Mouse (Mus musculus) midbrain, embryonic 12.5 days (tissue): ENCODE data around the gene Ptpn11. TPM values are rescaled to one million over a fixed set of nuclear protein-coding genes. Genes with fewer than 3 reads are reported as not detected.

Experiments used
- ATAC-seq: fragments of 200-750 bp; cut with Nextera tagmentation; 2 replicates; pipeline ENCODE4 v1.8.0; 2017; ENCODE audit warnings: low read depth, moderate TSS enrichment, moderate library complexity; ENCODE audit not compliant: low FRiP score
- H3K27ac ChIP-seq: fragments of 300-500 bp; sonication (generic); replicated peaks from 2 replicates; pipeline ENCODE4 v1.5.1; 2016; ENCODE audit warnings: mild to moderate bottlenecking
- H3K27me3 ChIP-seq: fragments of 300-500 bp; sonication (generic); 2 replicates; pipeline ENCODE4 v1.6.1; 2016; ENCODE audit warnings: mild to moderate bottlenecking
- H3K36me3 ChIP-seq: fragments of 300-500 bp; sonication (generic); 2 replicates; pipeline ENCODE4 v1.6.1; 2016
- H3K4me1 ChIP-seq: fragments of 300-500 bp; sonication (generic); 2 replicates; pipeline ENCODE4 v1.6.1; 2016
- H3K4me2 ChIP-seq: fragments of 300-500 bp; sonication (generic); replicated peaks from 2 replicates; pipeline ENCODE4 v1.6.1; 2016; ENCODE audit warnings: mild to moderate bottlenecking, moderate library complexity
- H3K4me3 ChIP-seq: fragments of 300-500 bp; sonication (generic); 2 replicates; pipeline ENCODE4 v1.5.1; 2016; ENCODE audit warnings: mild to moderate bottlenecking
- H3K9ac ChIP-seq: fragments of 300-500 bp; sonication (generic); replicated peaks from 2 replicates; pipeline ENCODE4 v1.6.1; 2016; ENCODE audit warnings: mild to moderate bottlenecking, moderate library complexity
- H3K9me3 ChIP-seq: fragments of 300-500 bp; sonication (generic); 2 replicates; pipeline ENCODE4 v1.6.1; 2016; ENCODE audit warnings: mild to moderate bottlenecking
- WGBS: fragments of 180-500 bp; shearing (Covaris S2); methylation state at CpG from one replicate; pipeline ENCODE4 v1.1.7; 2016; 5-methylcytosine and 5-hydroxymethylcytosine counted together
- polyA plus RNA-seq: library from polyadenylated mRNA; unstranded; fragments of >200 nt; fragmentation: Nextera tagmentation; extraction: Ambion mirVana; gene quantifications from 2 replicates; pipeline ENCODE4 v1.2.1, GENCODE M21; 2016

Ptpn11 gene
- polyA plus RNA-seq, 1 experiment from 2014 or later, result 24.1 TPM

- Histone ChIP-seq H3K9me3 (no peaks in the 10 kb centered on the region), H3K4me1 (no peaks in the 10 kb centered on the region), H3K27ac (no peak overlapping the region), H3K9ac (no peak overlapping the region), H3K27me3 (no peaks in the 10 kb centered on the region), H3K4me3 (no peak overlapping the region), H3K36me3 (no peaks in the 10 kb centered on the region), H3K4me2 (no peak overlapping the region)
- WGBS, result 68% methylated on average over 2 of the region's 2 CpGs
- ATAC-seq, result no peak
These were observed 91.1 kb downstream of the Ptpn11 start for GRCm38 (mm10) chr5:121100095-121100494.

GRCm38 (mm10) chr5:121097970-121098369, 93.2 kb downstream of the Ptpn11 start:
- no peaks in the 10 kb centered on the region for H3K27me3 ChIP-seq
- no peak overlapping the region for H3K27ac ChIP-seq
- no peaks in the 10 kb centered on the region for H3K36me3 ChIP-seq
- H3K4me2 ChIP-seq, result no peak overlapping the region
- H3K4me3 ChIP-seq, result no peak overlapping the region
- H3K4me1 ChIP-seq, result no peaks in the 10 kb centered on the region
- H3K9me3 ChIP-seq, result no peaks in the 10 kb centered on the region
- H3K9ac ChIP-seq, result no peak overlapping the region
- 80% methylated on average over 4 of the region's 4 CpGs for WGBS
- no peak for ATAC-seq

GRCm38 (mm10) chr5:121096744-121097143, 94.5 kb downstream of the Ptpn11 start:
- H3K9ac ChIP-seq, result no peak overlapping the region
- no peak overlapping the region for H3K27ac ChIP-seq
- H3K27me3 ChIP-seq, result no peaks in the 10 kb centered on the region
- no peaks in the 10 kb centered on the region for H3K36me3 ChIP-seq
- ATAC-seq, result no peak
- H3K4me2 ChIP-seq, result no peak overlapping the region
- H3K9me3 ChIP-seq, result no peaks in the 10 kb centered on the region
- H3K4me1 ChIP-seq, result no peaks in the 10 kb centered on the region
- WGBS, result 96% methylated on average over 5 of the region's 5 CpGs
- H3K4me3 ChIP-seq, result no peak overlapping the region

- Histone ChIP-seq H3K4me1 (peaks cover 4% of the 10 kb centered on the region; the same call in 1 of the 2 replicates), H3K9ac (no peak overlapping the region), H3K27ac (no peak overlapping the region), H3K36me3 (no peaks in the 10 kb centered on the region), H3K4me3 (no peak overlapping the region), H3K9me3 (peaks cover 5% of the 10 kb centered on the region; the same call in 1 of the 2 replicates), H3K4me2 (no peak overlapping the region), H3K27me3 (no peaks in the 10 kb centered on the region)
- 72% methylated on average over 3 of the region's 3 CpGs for WGBS
- no peak for ATAC-seq
These were observed 97.9 kb downstream of the Ptpn11 start for GRCm38 (mm10) chr5:121093281-121093680.

GRCm38 (mm10) chr5:121089660-121090059, 101.5 kb downstream of the Ptpn11 start:
- Histone ChIP-seq H3K27ac (peak overlapping the region; percentile 46; the same call in 1 of the 2 replicates), H3K9ac (no peak overlapping the region), H3K9me3 (peaks cover 5% of the 10 kb centered on the region; the same call in 1 of the 2 replicates), H3K4me2 (0 out of 2 replicates have a peak overlapping the region, but pooled peaks have one; percentile 9), H3K27me3 (no peaks in the 10 kb centered on the region), H3K4me1 (peaks cover 4% of the 10 kb centered on the region; the same call in 1 of the 2 replicates), H3K4me3 (no peak overlapping the region), H3K36me3 (no peaks in the 10 kb centered on the region)
- ATAC-seq, result no peak
- WGBS, result 59% methylated on average over 7 of the region's 7 CpGs

- H3K4me1 ChIP-seq, result peaks cover 4% of the 10 kb centered on the region; the same call in 1 of the 2 replicates
- no peak overlapping the region for H3K4me3 ChIP-seq
- no peaks in the 10 kb centered on the region for H3K36me3 ChIP-seq
- no peak for ATAC-seq
- no peaks in the 10 kb centered on the region for H3K27me3 ChIP-seq
- H3K9ac ChIP-seq, result no peak overlapping the region
- peaks cover 5% of the 10 kb centered on the region; the same call in 1 of the 2 replicates for H3K9me3 ChIP-seq
- no peak overlapping the region for H3K4me2 ChIP-seq
- no peak overlapping the region for H3K27ac ChIP-seq
- WGBS, result 66% methylated on average over 7 of the region's 7 CpGs
These were observed 103.5 kb downstream of the Ptpn11 start for GRCm38 (mm10) chr5:121087733-121088132.

GRCm38 (mm10) chr5:121082605-121083004, 108.6 kb downstream of the Ptpn11 start:
- 91% methylated on average over 7 of the region's 7 CpGs for WGBS
- Histone ChIP-seq H3K9ac (no peak overlapping the region), H3K27ac (no peak overlapping the region), H3K9me3 (no peaks in the 10 kb centered on the region), H3K36me3 (no peaks in the 10 kb centered on the region), H3K4me1 (no peaks in the 10 kb centered on the region), H3K4me2 (no peak overlapping the region), H3K4me3 (no peak overlapping the region), H3K27me3 (no peaks in the 10 kb centered on the region)
- no peak for ATAC-seq

- no peaks in the 10 kb centered on the region for H3K36me3 ChIP-seq
- H3K9me3 ChIP-seq, result no peaks in the 10 kb centered on the region
- no peak for ATAC-seq
- H3K9ac ChIP-seq, result no peak overlapping the region
- H3K4me3 ChIP-seq, result no peak overlapping the region
- H3K4me1 ChIP-seq, result 0 out of 2 replicates have a peak, but pooled peaks cover 2% of the 10 kb centered on the region
- H3K4me2 ChIP-seq, result no peak overlapping the region
- WGBS, result 82% methylated on average over 5 of the region's 5 CpGs
- no peaks in the 10 kb centered on the region for H3K27me3 ChIP-seq
- H3K27ac ChIP-seq, result no peak overlapping the region
These were observed 109.4 kb downstream of the Ptpn11 start for GRCm38 (mm10) chr5:121081754-121082153.

Other genes with a start within 250 kb of the Ptpn11 start
- gene Rph3a, start 181.3 kb downstream of the Ptpn11 start, polyA plus RNA-seq, result 3.2 and 3.3 TPM in 2 replicates
- 475 and 502 TPM in 2 replicates for gene Rpl6, start 13.1 kb upstream of the Ptpn11 start, polyA plus RNA-seq
- 14.9 and 17.8 TPM in 2 replicates for gene Hectd4, start 28.8 kb upstream of the Ptpn11 start, polyA plus RNA-seq
- 124 TPM in 2 replicates for gene Trafd1, start 194.2 kb upstream of the Ptpn11 start, polyA plus RNA-seq
- gene Naa25, start 206.5 kb upstream of the Ptpn11 start, polyA plus RNA-seq, result 46.0 and 48.3 TPM in 2 replicates